Mouse (Mus musculus): ENCODE data around the gene Sgf29.

Sgf29 gene

DNA sequence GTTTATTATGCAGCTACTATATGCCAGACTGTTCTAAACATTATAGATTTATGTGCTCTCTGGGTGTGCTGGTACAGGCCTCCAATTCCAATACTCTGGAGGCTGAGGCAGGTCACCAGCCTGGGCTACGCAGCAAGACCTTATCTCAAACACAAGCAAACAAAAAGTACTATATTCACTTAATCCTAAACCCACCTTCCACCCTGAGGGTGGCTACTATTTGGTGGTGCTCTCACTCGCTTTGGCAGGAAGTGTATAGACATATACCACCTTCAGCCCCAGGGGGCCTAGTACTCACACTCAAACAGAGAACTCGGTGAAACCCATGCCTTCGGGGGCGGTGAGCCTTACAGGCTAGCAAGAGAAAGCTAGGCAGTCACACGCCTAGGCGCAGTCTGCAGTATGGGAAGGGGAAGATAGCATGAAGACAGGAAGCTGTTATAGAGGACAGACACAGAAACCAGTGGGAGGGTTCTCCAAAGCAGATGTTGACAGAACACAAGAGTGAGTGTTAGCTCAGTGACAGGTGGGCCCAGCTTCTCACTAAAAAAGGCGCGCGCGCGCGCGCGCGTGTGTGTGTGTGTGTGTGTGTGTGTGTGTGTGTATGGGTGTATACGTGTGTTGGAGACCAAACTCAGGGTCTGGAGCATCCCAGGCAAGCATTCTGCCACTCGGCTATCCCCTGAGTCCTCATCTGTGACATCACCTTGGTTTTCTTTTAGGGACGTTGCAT is 58.5 kb downstream of the Sgf29 start, which contains the start of gene Coro1a:
Gene Coro1a (minus strand): TSS at position 346 of the 733 bp plus-strand sequence.
- no peak for DNase-seq

DNA sequence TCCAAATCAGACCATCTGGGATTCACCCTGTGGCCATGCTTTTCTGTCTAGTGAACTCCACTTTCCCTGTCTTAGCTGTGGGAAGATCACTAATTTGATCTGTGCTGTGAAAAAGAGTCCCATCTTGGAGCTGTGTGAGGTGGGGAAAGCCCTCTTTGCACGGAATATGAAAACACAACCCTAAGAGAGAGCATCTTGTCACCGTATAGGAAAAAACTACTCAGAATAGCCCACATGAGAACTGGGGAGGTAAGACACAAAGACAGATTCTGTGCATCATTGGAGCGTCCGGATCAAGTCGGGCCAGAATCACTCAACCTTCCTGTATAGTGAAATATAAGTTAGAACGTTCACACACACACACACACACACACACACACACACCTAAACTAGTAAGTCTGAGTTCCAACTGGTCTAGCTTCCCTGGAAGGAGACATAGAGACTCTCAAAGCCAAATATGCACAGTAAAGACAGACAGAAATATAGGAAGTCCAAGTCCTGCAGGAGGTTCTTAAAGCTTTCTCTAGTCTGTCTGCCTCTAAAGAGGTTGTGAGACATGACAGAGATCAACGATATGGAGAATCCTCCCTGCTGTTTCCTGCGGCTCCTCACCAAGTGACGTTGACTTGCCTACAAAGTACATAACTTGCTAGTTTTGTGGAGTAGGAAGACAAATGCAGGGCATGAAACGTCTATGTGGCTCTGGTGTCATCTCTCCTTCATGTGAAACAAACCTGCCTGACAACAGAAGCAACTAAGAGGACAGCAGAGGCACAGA is 59.3 kb downstream of the Sgf29 start:
- DNase-seq: no peak

DNA sequence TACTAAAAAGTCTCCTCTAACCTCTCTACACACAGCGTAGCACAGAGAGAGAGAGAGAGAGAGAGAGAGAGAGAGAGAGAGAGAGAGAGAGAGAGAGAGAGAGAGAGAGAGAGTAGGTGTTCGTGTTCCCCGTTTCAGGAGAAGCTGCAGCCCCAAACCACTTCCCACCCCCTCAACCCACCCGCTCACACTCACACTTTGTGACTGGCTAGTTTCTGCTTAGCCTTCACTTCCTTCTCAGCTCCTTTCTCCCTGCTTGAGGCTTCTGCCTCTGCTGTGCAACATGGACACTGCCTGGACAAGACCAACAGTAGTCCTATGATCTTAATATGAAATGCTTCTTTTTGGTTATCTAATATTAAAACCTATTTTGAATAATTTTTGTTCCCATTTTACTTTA is 61.2 kb downstream of the Sgf29 start:
- no peak for DNase-seq

DNA sequence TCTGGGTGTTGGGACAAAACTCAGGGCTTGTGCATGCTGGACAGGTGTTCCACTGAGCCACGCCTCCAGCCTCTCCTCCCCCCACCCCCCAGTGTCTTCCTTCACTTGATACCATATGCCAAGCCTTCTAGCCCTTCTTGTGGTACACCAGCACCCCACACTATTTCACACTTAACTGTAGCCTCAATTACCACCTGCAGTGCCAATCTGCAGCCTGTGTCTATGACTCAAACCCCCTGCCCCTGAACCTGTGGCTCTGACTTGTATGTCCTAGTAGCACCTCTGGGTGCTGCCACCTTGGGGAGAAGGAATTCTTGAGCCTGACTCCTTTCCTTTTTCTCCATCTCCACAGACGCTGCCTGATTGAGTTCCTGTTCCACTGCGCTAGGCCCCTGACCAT is 62.8 kb downstream of the Sgf29 start:
- no peak for DNase-seq

DNA sequence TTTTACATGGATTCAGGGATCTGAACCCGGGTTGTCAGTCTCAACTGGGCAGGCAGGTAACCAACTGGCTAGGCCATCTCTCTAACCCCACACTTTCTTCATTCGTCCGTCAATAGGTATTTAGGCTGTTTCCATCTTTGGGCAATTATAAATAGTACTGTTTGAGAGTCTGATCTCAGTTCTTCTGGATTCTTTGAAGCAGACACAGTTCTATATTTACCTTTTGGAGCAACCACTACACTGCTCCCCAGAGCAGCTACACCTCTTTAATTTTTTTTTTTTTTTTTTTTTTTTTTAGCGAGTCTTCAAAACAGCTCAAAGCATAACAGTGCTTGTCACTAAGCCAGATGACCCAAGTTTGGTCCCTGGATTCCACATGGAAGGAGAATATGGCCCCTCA is 66.6 kb downstream of the Sgf29 start:
- no peak for DNase-seq

DNA sequence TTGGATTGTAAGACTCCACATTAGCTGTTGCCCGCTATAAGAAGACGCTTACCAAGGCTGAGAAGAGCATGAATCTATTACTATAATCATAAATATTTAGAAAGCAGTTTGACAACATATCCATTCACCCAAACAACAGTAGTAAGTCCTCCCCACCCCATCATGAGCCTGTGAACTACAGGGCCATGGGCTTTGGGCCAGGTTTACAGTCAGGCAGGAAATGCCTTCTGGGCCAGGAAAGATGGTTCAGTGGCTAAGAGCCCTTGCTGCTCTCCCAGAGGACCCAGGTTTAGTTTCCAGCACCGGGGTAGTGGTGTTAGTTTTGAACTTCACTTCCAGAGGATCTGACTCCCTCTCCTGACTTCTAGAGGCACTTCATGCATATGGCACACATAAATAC is 68.5 kb downstream of the Sgf29 start:
- no peak for DNase-seq

DNA sequence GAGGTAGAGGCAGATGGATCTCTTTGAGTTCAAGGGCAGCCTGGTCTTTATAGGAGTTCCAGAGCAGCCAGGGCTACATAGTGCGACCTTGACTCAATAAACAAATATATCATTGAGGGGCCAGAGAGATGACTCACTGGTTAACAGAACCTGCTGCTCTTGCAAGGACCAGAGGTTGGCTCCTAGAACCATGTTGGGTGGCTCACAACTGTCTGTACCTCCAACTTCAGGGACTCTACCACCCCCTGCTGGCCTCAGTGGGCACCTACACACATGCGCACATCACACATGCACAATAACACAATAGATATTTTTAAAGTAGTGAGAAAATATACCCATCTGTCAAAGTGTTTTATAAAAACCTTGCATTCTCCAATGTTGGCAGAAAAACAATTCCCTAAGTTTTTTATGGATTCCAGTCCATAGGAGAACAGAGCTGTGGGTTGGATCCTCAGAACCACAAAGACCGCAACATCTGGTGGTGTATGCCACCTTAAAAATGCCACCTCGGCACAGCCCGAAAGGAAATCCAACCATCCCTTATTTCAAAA is 69.8 kb downstream of the Sgf29 start:
- DNase-seq: no peak

DNA sequence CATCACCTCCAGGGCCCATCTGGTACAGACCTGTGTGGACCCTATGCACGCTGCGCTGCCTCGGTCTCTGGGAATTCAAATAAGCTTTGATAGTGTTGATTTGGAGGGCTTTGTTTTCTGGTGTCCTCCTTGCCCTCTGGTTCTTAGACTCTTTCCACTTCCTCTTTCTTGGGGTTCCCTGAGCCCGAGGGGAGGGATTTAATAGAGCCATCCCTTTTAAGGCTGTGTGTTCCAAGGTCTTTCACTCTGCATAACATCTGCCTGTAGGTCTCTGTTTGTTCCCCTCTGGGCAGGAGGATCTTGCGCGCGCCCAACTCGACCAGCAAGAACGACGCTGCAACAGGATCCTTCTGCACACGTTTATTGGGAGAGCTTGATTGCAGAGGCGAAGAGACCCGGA is 72.5 kb downstream of the Sgf29 start:
- DNase-seq: no peak
